ENCODE assay signal across 10 mouse cellular contexts in genomic region chr7:28803756-28804155, GRCm38 (mm10). TPM values are rescaled to one million over a fixed set of nuclear protein-coding genes. Genes with fewer than 3 reads are reported as not detected.
DNase-seq lines count a peak whose midpoint lies in the region; ATAC-seq and TF ChIP-seq lines count a peak whose summit lies in the region.
"Had no signal": no experiment of that assay in that cellular context is flagged by ENCODE, and none has a peak within 500 bp of the region (broad histone marks: within the 10 kb centered on the region; RNA-seq: fewer than 3 reads in every experiment).

No protein-coding gene starts in this region.

- H3K36me3 ChIP-seq in kidney, embryonic 16.5 days (ENCODE audit: insufficient read depth, low read length), result no peaks in the 10 kb centered on the region
- H3K36me3 ChIP-seq in embryonic facial prominence, embryonic 14.5 days (ENCODE audit: control insufficient read depth, insufficient read depth, low read length), result no peaks in the 10 kb centered on the region
- H3K36me3 ChIP-seq in liver, embryonic 14.5 days (replicated peaks; ENCODE audit: control insufficient read depth, insufficient read depth, low read depth), result no peaks in the 10 kb centered on the region

- no peaks in the 10 kb centered on the region for H3K9me3 ChIP-seq in kidney, embryonic 16.5 days (ENCODE audit: low read length)
- H3K9me3 ChIP-seq in embryonic facial prominence, embryonic 14.5 days (ENCODE audit: control insufficient read depth, low read length), result no peaks in the 10 kb centered on the region
- no peaks in the 10 kb centered on the region for H3K9me3 ChIP-seq in liver, embryonic 14.5 days (ENCODE audit: control insufficient read depth, low read length)

- TF ChIP-seq CTCF in gastrocnemius, adult 2 months (IDR thresholded peaks at IDR 0.05), result no peak
- no peak for TF ChIP-seq CTCF in liver, embryonic 14.5 days (IDR thresholded peaks at IDR 0.05; ENCODE audit: low read depth)

- peak overlapping the region; percentile 44; the same call in 1 of the 2 replicates for H3K4me2 ChIP-seq in kidney, embryonic 16.5 days (replicated peaks; ENCODE audit: low read depth, low read length)
- H3K4me2 ChIP-seq in embryonic facial prominence, embryonic 14.5 days (ENCODE audit: low read depth, low read length), result no peak overlapping the region
- H3K4me2 ChIP-seq in liver, embryonic 14.5 days (ENCODE audit: low read depth), result no peak overlapping the region

- no peak for DNase-seq in gastrocnemius, adult 2 months
- no peak for DNase-seq in gastrocnemius, adult 18-20 months (ENCODE audit: low spot score)
- DNase-seq in kidney, postnatal 4 days, result no peak
- DNase-seq in embryonic facial prominence, embryonic 14.5 days (ENCODE audit: low spot score), result no peak
- no peak for DNase-seq in liver, embryonic 14.5 days (ENCODE audit: low read depth in 3 of 3, low spot score in 3 of 3)
- DNase-seq in layer of hippocampus, adult 8-10 months (ENCODE audit: low spot score in 2 of 2), result no peak
- DNase-seq in Muller cell, postnatal 12 days (ENCODE audit: inconsistent ontology term), result no peak
- DNase-seq: gastrocnemius, postnatal 25 days; layer of hippocampus, postnatal 36 days had no signal

- peak overlapping the region; percentile 80 for H3K27ac ChIP-seq in gastrocnemius, adult 2 months
- H3K27ac ChIP-seq in kidney, embryonic 16.5 days (ENCODE audit: low read length), result peak overlapping the region; percentile 98
- H3K27ac ChIP-seq in embryonic facial prominence, embryonic 14.5 days (replicated peaks; ENCODE audit: low read depth, low read length), result peak overlapping the region; percentile 95
- H3K27ac ChIP-seq in liver, embryonic 14.5 days, result peak overlapping the region; percentile 0

- intact Hi-C loops in gastrocnemius, adult 2 months (cut with DNase I), result no loop called here

- no peak overlapping the region for H3K4me3 ChIP-seq in gastrocnemius, adult 2 months
- no peak overlapping the region for H3K4me3 ChIP-seq in kidney, embryonic 16.5 days (ENCODE audit: low read length)
- no peak overlapping the region for H3K4me3 ChIP-seq in embryonic facial prominence, embryonic 14.5 days (ENCODE audit: low read depth, low read length)
- H3K4me3 ChIP-seq in liver, embryonic 14.5 days (ENCODE audit: insufficient read depth in 1 of 2, low read depth in 2 of 2, low read length in 2 of 2), result no peak overlapping the region

- H3K27me3 ChIP-seq in kidney, embryonic 16.5 days (ENCODE audit: insufficient read depth, low read length), result no peaks in the 10 kb centered on the region
- no peaks in the 10 kb centered on the region for H3K27me3 ChIP-seq in embryonic facial prominence, embryonic 14.5 days (replicated peaks; ENCODE audit: control insufficient read depth, insufficient read depth, low read length)
- H3K27me3 ChIP-seq in liver, embryonic 14.5 days (ENCODE audit: control insufficient read depth, insufficient read depth, low read length), result no peaks in the 10 kb centered on the region

- no peak for TF ChIP-seq EP300 in liver, embryonic 14.5 days (IDR thresholded peaks at IDR 0.05; ENCODE audit: low read depth)

- H3K9ac ChIP-seq in kidney, embryonic 16.5 days (replicated peaks; ENCODE audit: low read length), result peak overlapping the region; percentile 65
- no peak overlapping the region for H3K9ac ChIP-seq in embryonic facial prominence, embryonic 14.5 days (ENCODE audit: low read depth, low read length)
- no peak overlapping the region for H3K9ac ChIP-seq in liver, embryonic 14.5 days (replicated peaks)

- H3K4me1 ChIP-seq in kidney, embryonic 16.5 days (ENCODE audit: insufficient read depth, low read length), result peaks cover 43% of the 10 kb centered on the region
- H3K4me1 ChIP-seq in embryonic facial prominence, embryonic 14.5 days (ENCODE audit: control insufficient read depth, insufficient read depth, low read length), result peaks cover 35% of the 10 kb centered on the region
- H3K4me1 ChIP-seq in liver, embryonic 14.5 days (replicated peaks; ENCODE audit: control insufficient read depth in 2 of 2, insufficient read depth in 2 of 2, low read length in 1 of 2), result peaks cover 28 to 37% of the 10 kb centered on the region in 2 experiments

- WGBS in kidney, embryonic 16.5 days, result 17% methylated on average over 4 of the region's 4 CpGs
- WGBS in embryonic facial prominence, embryonic 14.5 days, result 36% methylated on average over 4 of the region's 4 CpGs
- WGBS in liver, embryonic 14.5 days (ENCODE audit: insufficient replicate concordance), result 26% methylated on average over 4 of the region's 4 CpGs

- ATAC-seq in kidney, embryonic 16.5 days (ENCODE audit: low FRiP score, low TSS enrichment), result no peak
- no peak for ATAC-seq in embryonic facial prominence, embryonic 14.5 days (ENCODE audit: low read depth)
- no peak for ATAC-seq in liver, embryonic 14.5 days (ENCODE audit: insufficient read depth)

RNA-seq across cellular contexts. Expression of gene Hnrnpl, which starts 4.6 kb away (rescaled TPM):
- 100 to 1,000 TPM; 131 to 143 TPM for total RNA-seq in gastrocnemius, adult 2 months (2021)
- total RNA-seq in gastrocnemius, adult 18-20 months (2021), result 100 to 1,000 TPM; 110 to 131 TPM
- polyA plus RNA-seq in kidney, embryonic 16.5 days (2015; fragmentation: Nextera tagmentation; extraction: Ambion mirVana), result 204 and 224 TPM in 2 replicates
- polyA plus RNA-seq in embryonic facial prominence, embryonic 14.5 days (2014; fragmentation: Nextera tagmentation; extraction: Ambion mirVana), result 180 and 182 TPM in 2 replicates
- 110 and 138 TPM in 2 replicates for polyA plus RNA-seq in liver, embryonic 14.5 days (2012; rRNA removed)
- 83.1 and 91.3 TPM in 2 replicates for polyA plus RNA-seq in liver, embryonic 14.5 days (2014; fragmentation: Nextera tagmentation; extraction: Ambion mirVana)
- total RNA-seq in layer of hippocampus, adult 8-10 months (2022), result 100 to 1,000 TPM; 403 to 453 (median 434) TPM

RNA-seq across cellular contexts. Expression of gene Rinl, which starts 15.0 kb away (rescaled TPM):
- total RNA-seq in gastrocnemius, adult 2 months (2021), result under 1 TPM; 0.71 to 0.89 TPM
- total RNA-seq in gastrocnemius, adult 18-20 months (2021), result under 1 TPM; 0.45 to 0.46 TPM
- polyA plus RNA-seq in kidney, embryonic 16.5 days (2015; fragmentation: Nextera tagmentation; extraction: Ambion mirVana), result 7.0 and 7.7 TPM in 2 replicates
- polyA plus RNA-seq in embryonic facial prominence, embryonic 14.5 days (2014; fragmentation: Nextera tagmentation; extraction: Ambion mirVana), result 2.7 and 3.0 TPM in 2 replicates
- 4.3 and 4.7 TPM in 2 replicates for polyA plus RNA-seq in liver, embryonic 14.5 days (2012; rRNA removed)
- 4.0 and 4.8 TPM in 2 replicates for polyA plus RNA-seq in liver, embryonic 14.5 days (2014; fragmentation: Nextera tagmentation; extraction: Ambion mirVana)
- total RNA-seq in layer of hippocampus, adult 8-10 months (2022), result 1 to 10 TPM; 2.5 to 5.3 (median 3.8) TPM

RNA-seq across cellular contexts. Expression of gene Ech1, which starts 21.3 kb away (rescaled TPM):
- 100 to 1,000 TPM; 173 to 338 TPM for total RNA-seq in gastrocnemius, adult 2 months (2021)
- 100 to 1,000 TPM; 227 to 344 TPM for total RNA-seq in gastrocnemius, adult 18-20 months (2021)
- 198 and 214 TPM in 2 replicates for polyA plus RNA-seq in kidney, embryonic 16.5 days (2015; fragmentation: Nextera tagmentation; extraction: Ambion mirVana)
- polyA plus RNA-seq in embryonic facial prominence, embryonic 14.5 days (2014; fragmentation: Nextera tagmentation; extraction: Ambion mirVana), result 183 and 202 TPM in 2 replicates
- 62.4 and 62.7 TPM in 2 replicates for polyA plus RNA-seq in liver, embryonic 14.5 days (2012; rRNA removed)
- polyA plus RNA-seq in liver, embryonic 14.5 days (2014; fragmentation: Nextera tagmentation; extraction: Ambion mirVana), result 92.5 and 97.4 TPM in 2 replicates
- 10 to 100 TPM; 64.2 to 77.6 (median 67.7) TPM for total RNA-seq in layer of hippocampus, adult 8-10 months (2022)

RNA-seq across cellular contexts. Expression of gene Lgals4, which starts 29.9 kb away (rescaled TPM):
- 1 to 10 TPM; 2.6 to 7.3 TPM for total RNA-seq in gastrocnemius, adult 2 months (2021)
- 1 to 10 TPM; 1.7 to 3.9 TPM for total RNA-seq in gastrocnemius, adult 18-20 months (2021)
- 10.8 and 12.8 TPM in 2 replicates for polyA plus RNA-seq in kidney, embryonic 16.5 days (2015; fragmentation: Nextera tagmentation; extraction: Ambion mirVana)
- polyA plus RNA-seq in embryonic facial prominence, embryonic 14.5 days (2014; fragmentation: Nextera tagmentation; extraction: Ambion mirVana), result 3.4 and 4.1 TPM in 2 replicates
- 2.3 and 3.3 TPM in 2 replicates for polyA plus RNA-seq in liver, embryonic 14.5 days (2012; rRNA removed)
- 0.98 and 1.1 TPM in 2 replicates for polyA plus RNA-seq in liver, embryonic 14.5 days (2014; fragmentation: Nextera tagmentation; extraction: Ambion mirVana)
- 1 to 10 TPM; 2.4 to 6.9 (median 4.9) TPM for total RNA-seq in layer of hippocampus, adult 8-10 months (2022)

RNA-seq across cellular contexts. Expression of gene Nfkbib, which starts 36.4 kb away (rescaled TPM):
- total RNA-seq in gastrocnemius, adult 2 months (2021), result 10 to 100 TPM; 27.1 to 31.3 TPM
- 10 to 100 TPM; 33.2 to 34.9 TPM for total RNA-seq in gastrocnemius, adult 18-20 months (2021)
- polyA plus RNA-seq in kidney, embryonic 16.5 days (2015; fragmentation: Nextera tagmentation; extraction: Ambion mirVana), result 48.5 and 53.2 TPM in 2 replicates
- polyA plus RNA-seq in embryonic facial prominence, embryonic 14.5 days (2014; fragmentation: Nextera tagmentation; extraction: Ambion mirVana), result 40.9 and 41.5 TPM in 2 replicates
- polyA plus RNA-seq in liver, embryonic 14.5 days (2012; rRNA removed), result 15.0 and 19.7 TPM in 2 replicates
- 27.0 and 29.6 TPM in 2 replicates for polyA plus RNA-seq in liver, embryonic 14.5 days (2014; fragmentation: Nextera tagmentation; extraction: Ambion mirVana)
- total RNA-seq in layer of hippocampus, adult 8-10 months (2022), result 10 to 100 TPM; 23.0 to 25.5 (median 24.7) TPM

Comparison
In these comparisons a context has a peak if more than half of its experiments do, and no peak if none do; other contexts are left out.
1. H3K27ac ChIP-seq: peak in every context shown above with its lines; median percentile 98 in kidney, embryonic 16.5 days; 95 in embryonic facial prominence, embryonic 14.5 days; 80 in gastrocnemius, adult 2 months; 0 in liver, embryonic 14.5 days.